ENCODE assay signal across 15 mouse cellular contexts in the genomic region with DNA sequence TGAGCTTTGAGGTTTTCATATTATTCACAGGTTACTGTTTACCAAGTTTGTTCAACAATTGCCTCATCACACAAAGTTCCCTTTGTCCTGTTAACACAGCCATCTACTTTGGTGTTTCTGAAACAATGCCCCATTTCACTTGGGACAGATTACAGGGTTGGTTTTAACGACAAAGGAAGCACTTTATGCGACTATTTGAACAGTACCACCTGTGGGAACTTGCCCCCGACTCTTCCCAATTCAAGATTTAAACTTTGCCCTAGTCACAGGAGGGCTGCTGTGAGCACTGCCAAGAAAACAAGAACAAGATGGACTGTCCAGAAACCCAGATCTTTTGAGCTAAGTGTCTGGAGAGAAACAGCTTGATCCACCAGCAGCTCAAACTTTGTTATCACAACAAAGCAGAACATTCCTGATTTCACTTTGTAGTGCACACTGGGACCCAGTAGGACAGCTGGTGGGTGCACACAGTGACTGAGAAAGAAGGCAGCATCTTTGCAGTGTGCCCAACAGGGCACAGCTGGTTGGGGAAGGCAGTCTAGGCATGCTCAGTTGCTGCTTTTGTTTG.
DNase-seq lines count a peak whose midpoint lies in the region; ATAC-seq and TF ChIP-seq lines count a peak whose summit lies in the region.
"Had no signal": no experiment of that assay in that cellular context is flagged by ENCODE, and none has a peak within 500 bp of the region (broad histone marks: within the 10 kb centered on the region; RNA-seq: fewer than 3 reads in every experiment).

No protein-coding gene starts in this region.

- H3K79me2 ChIP-seq in liver, adult 2 months (ENCODE audit: control insufficient read depth, insufficient read depth, low read length): no peaks in the 10 kb centered on the region

- 0 out of 2 replicates have a peak overlapping the region, but pooled peaks have one; percentile 40 for H3K27ac ChIP-seq in forebrain, embryonic 10.5 days
- no peak overlapping the region for H3K27ac ChIP-seq in forebrain, postnatal 0 days (ENCODE audit: low read depth, low read length)
- no peak overlapping the region for H3K27ac ChIP-seq in liver, adult 2 months (replicated peaks; ENCODE audit: insufficient read depth, low read depth, low read length)
- no peak overlapping the region for H3K27ac ChIP-seq in liver, embryonic 12.5 days
- peak overlapping the region; percentile 61; the same call in 1 of the 2 replicates for H3K27ac ChIP-seq in embryonic facial prominence, embryonic 10.5 days (replicated peaks)
- H3K27ac ChIP-seq in midbrain, embryonic 11.5 days (ENCODE audit: low read depth, low read length): no peak overlapping the region
- H3K27ac ChIP-seq: limb, embryonic 15.5 days; midbrain, embryonic 10.5 days; neural tube, embryonic 12.5 days had no signal

- no peak for TF ChIP-seq POLR2A in liver, adult 2 months (IDR thresholded peaks at IDR 0.05; ENCODE audit: extremely low read depth, insufficient read depth, low read length)

- peaks cover 33% of the 10 kb centered on the region for H3K27me3 ChIP-seq in forebrain, embryonic 10.5 days (ENCODE audit: poor library complexity, severe bottlenecking)
- no peaks in the 10 kb centered on the region for H3K27me3 ChIP-seq in forebrain, postnatal 0 days (ENCODE audit: insufficient read depth, low read length)
- no peaks in the 10 kb centered on the region for H3K27me3 ChIP-seq in liver, adult 2 months (ENCODE audit: control insufficient read depth, insufficient read depth, low read length)
- H3K27me3 ChIP-seq in liver, embryonic 12.5 days (replicated peaks): no peaks in the 10 kb centered on the region
- H3K27me3 ChIP-seq in embryonic facial prominence, embryonic 10.5 days (replicated peaks; ENCODE audit: low read depth, poor library complexity, severe bottlenecking): no peaks in the 10 kb centered on the region
- no peaks in the 10 kb centered on the region for H3K27me3 ChIP-seq in midbrain, embryonic 11.5 days (ENCODE audit: control insufficient read depth, insufficient read depth, low read length)
- H3K27me3 ChIP-seq: limb, embryonic 15.5 days; neural tube, embryonic 12.5 days had no signal

- H3K36me3 ChIP-seq in forebrain, embryonic 10.5 days (replicated peaks): no peaks in the 10 kb centered on the region
- H3K36me3 ChIP-seq in forebrain, postnatal 0 days (ENCODE audit: insufficient read depth): no peaks in the 10 kb centered on the region
- H3K36me3 ChIP-seq in liver, adult 2 months (ENCODE audit: control insufficient read depth, insufficient read depth, low read length): no peaks in the 10 kb centered on the region
- no peaks in the 10 kb centered on the region for H3K36me3 ChIP-seq in liver, embryonic 12.5 days
- H3K36me3 ChIP-seq in embryonic facial prominence, embryonic 10.5 days (replicated peaks): no peaks in the 10 kb centered on the region
- H3K36me3 ChIP-seq in midbrain, embryonic 11.5 days (ENCODE audit: control insufficient read depth, insufficient read depth, low read length): no peaks in the 10 kb centered on the region
- H3K36me3 ChIP-seq: limb, embryonic 15.5 days; midbrain, embryonic 10.5 days; neural tube, embryonic 12.5 days had no signal

- no peak for DNase-seq in forebrain, embryonic 10.5 days (ENCODE audit: extremely low spot score, low spot score)
- no peak for DNase-seq in forebrain, postnatal 0 days
- DNase-seq in liver, adult 2 months (ENCODE audit: extremely low read depth, low read depth, low spot score): peak; percentile 52
- DNase-seq in embryonic facial prominence, embryonic 10.5 days (ENCODE audit: low spot score): no peak
- peak; percentile 11 for DNase-seq in lung, postnatal 14 days
- no peak for DNase-seq in midbrain, embryonic 11.5 days (ENCODE audit: low spot score, missing footprints)
- DNase-seq in cerebellum, adult 8-10 months: no peak
- DNase-seq: adrenal gland, postnatal 10 days; layer of hippocampus, adult 9-11 months had no signal

- no peak overlapping the region for H3K9ac ChIP-seq in forebrain, postnatal 0 days
- no peak overlapping the region for H3K9ac ChIP-seq in liver, adult 2 months (ENCODE audit: low read depth, low read length)
- H3K9ac ChIP-seq in liver, embryonic 12.5 days: no peak overlapping the region
- H3K9ac ChIP-seq in midbrain, embryonic 11.5 days (ENCODE audit: low read length): no peak overlapping the region
- H3K9ac ChIP-seq: limb, embryonic 15.5 days; neural tube, embryonic 12.5 days had no signal

- no peak overlapping the region for H3K4me2 ChIP-seq in forebrain, postnatal 0 days (ENCODE audit: low read depth)
- no peak overlapping the region for H3K4me2 ChIP-seq in liver, embryonic 12.5 days
- H3K4me2 ChIP-seq in midbrain, embryonic 11.5 days: no peak overlapping the region
- H3K4me2 ChIP-seq: limb, embryonic 15.5 days; neural tube, embryonic 12.5 days had no signal

- H3K4me3 ChIP-seq in forebrain, embryonic 10.5 days: no peak overlapping the region
- H3K4me3 ChIP-seq in forebrain, postnatal 0 days (ENCODE audit: low read depth, low read length): no peak overlapping the region
- H3K4me3 ChIP-seq in liver, adult 2 months (ENCODE audit: insufficient read depth, low read depth, low read length): no peak overlapping the region
- H3K4me3 ChIP-seq in liver, embryonic 12.5 days: no peak overlapping the region
- H3K4me3 ChIP-seq in embryonic facial prominence, embryonic 10.5 days: no peak overlapping the region
- H3K4me3 ChIP-seq in midbrain, embryonic 11.5 days (ENCODE audit: low read depth, low read length): no peak overlapping the region
- H3K4me3 ChIP-seq: limb, embryonic 15.5 days; midbrain, embryonic 10.5 days; neural tube, embryonic 12.5 days had no signal

- 20% methylated on average over 3 of the region's 3 CpGs for WGBS in forebrain, embryonic 10.5 days
- WGBS in forebrain, postnatal 0 days: 11% methylated on average over 3 of the region's 3 CpGs
- WGBS in liver, adult 2 months: 16% methylated on average over 3 of the region's 3 CpGs
- WGBS in liver, embryonic 12.5 days (ENCODE audit: insufficient replicate concordance): 29% methylated on average over 3 of the region's 3 CpGs
- 8% methylated on average over 3 of the region's 3 CpGs for WGBS in embryonic facial prominence, embryonic 10.5 days
- 20% methylated on average over 3 of the region's 3 CpGs for WGBS in midbrain, embryonic 11.5 days

- no peaks in the 10 kb centered on the region for H3K9me3 ChIP-seq in forebrain, embryonic 10.5 days
- no peaks in the 10 kb centered on the region for H3K9me3 ChIP-seq in forebrain, postnatal 0 days (ENCODE audit: low read length)
- H3K9me3 ChIP-seq in liver, embryonic 12.5 days (replicated peaks): no peaks in the 10 kb centered on the region
- no peaks in the 10 kb centered on the region for H3K9me3 ChIP-seq in embryonic facial prominence, embryonic 10.5 days
- H3K9me3 ChIP-seq in midbrain, embryonic 11.5 days (ENCODE audit: control insufficient read depth, low read length): no peaks in the 10 kb centered on the region
- H3K9me3 ChIP-seq: limb, embryonic 15.5 days; midbrain, embryonic 10.5 days; neural tube, embryonic 12.5 days had no signal

- H3K4me1 ChIP-seq in forebrain, embryonic 10.5 days: peaks cover 24% of the 10 kb centered on the region
- no peaks in the 10 kb centered on the region for H3K4me1 ChIP-seq in forebrain, postnatal 0 days (ENCODE audit: insufficient read depth)
- H3K4me1 ChIP-seq in liver, adult 2 months (ENCODE audit: control insufficient read depth, insufficient read depth, low read length): peaks cover 7% of the 10 kb centered on the region
- no peaks in the 10 kb centered on the region for H3K4me1 ChIP-seq in liver, embryonic 12.5 days
- peaks cover 10% of the 10 kb centered on the region for H3K4me1 ChIP-seq in embryonic facial prominence, embryonic 10.5 days
- H3K4me1 ChIP-seq in midbrain, embryonic 11.5 days (ENCODE audit: control insufficient read depth, insufficient read depth, low read length): no peaks in the 10 kb centered on the region
- H3K4me1 ChIP-seq: limb, embryonic 15.5 days; neural tube, embryonic 12.5 days had no signal

- TF ChIP-seq CTCF in forebrain, postnatal 0 days (IDR thresholded peaks at IDR 0.05; ENCODE audit: low read depth): no peak
- no peak for TF ChIP-seq CTCF in liver, adult 2 months (IDR thresholded peaks at IDR 0.05; ENCODE audit: low read depth, low read length)

- ATAC-seq in forebrain, postnatal 0 days: no peak
- no peak for ATAC-seq in liver, embryonic 12.5 days
- no peak for ATAC-seq in midbrain, embryonic 11.5 days (ENCODE audit: low FRiP score)
- ATAC-seq: forebrain, embryonic 16.5 days; inflammation-experienced regulatory T-cells, adult 6 months had no signal

Comparison
In these comparisons a context has a peak if more than half of its experiments do, and no peak if none do; other contexts are left out.
1. H3K27ac ChIP-seq: peak in forebrain, embryonic 10.5 days (single experiment) and embryonic facial prominence, embryonic 10.5 days (single experiment); none in forebrain, postnatal 0 days (single experiment), liver, adult 2 months (single experiment), liver, embryonic 12.5 days (single experiment) and midbrain, embryonic 11.5 days (single experiment).
2. DNase-seq: peak in liver, adult 2 months (single experiment) and lung, postnatal 14 days (single experiment); none in forebrain, embryonic 10.5 days (single experiment), forebrain, postnatal 0 days (single experiment), embryonic facial prominence, embryonic 10.5 days (single experiment), midbrain, embryonic 11.5 days (single experiment) and cerebellum, adult 8-10 months (single experiment).